Mouse (Mus musculus) myocyte (in vitro differentiated cells): Measurements from ENCODE around the gene Aqp2.
A peak's percentile ranks its signal among the peaks of the same experiment; 100 is the strongest.

Experiments used
- CEBPB ChIP-seq: IDR thresholded peaks from 2 replicates; pipeline ENCODE4 v1.6.1; 2011; ENCODE audit warnings: mild to moderate bottlenecking, moderate library complexity; ENCODE audit not compliant: poor library complexity, insufficient read depth, severe bottlenecking
- E2F4 ChIP-seq: IDR thresholded peaks from one replicate; pipeline ENCODE4 v1.6.1; 2011; ENCODE audit warnings: mild to moderate bottlenecking, control low read depth, moderate library complexity; ENCODE audit not compliant: insufficient read depth
- MAX ChIP-seq: IDR thresholded peaks from one replicate; pipeline ENCODE4 v1.6.1; 2011; ENCODE audit warnings: low read depth, mild to moderate bottlenecking, control low read depth
- MYOD1 ChIP-seq, 3 experiments: IDR thresholded peaks; one replicate each; pipeline ENCODE4 v1.6.1; 2011; ENCODE audit warnings: control low read depth in 2 of 3, low read depth in 2 of 3, mild to moderate bottlenecking in 2 of 3, moderate library complexity in 1 of 3; ENCODE audit not compliant: insufficient read length in 2 of 3, control insufficient read depth in 1 of 3
- MYOG ChIP-seq, 3 experiments: IDR thresholded peaks; one replicate each; pipeline ENCODE4 v1.6.1; 2011; ENCODE audit warnings: control low read depth in 2 of 3, low read depth in 2 of 3, mild to moderate bottlenecking in 2 of 3; ENCODE audit not compliant: insufficient read length in 2 of 3, control insufficient read depth in 1 of 3, insufficient read depth in 1 of 3
- POLR2A ChIP-seq: IDR thresholded peaks from one replicate; pipeline ENCODE4 v1.6.1; 2011; ENCODE audit warnings: low read depth, mild to moderate bottlenecking, control low read depth, moderate library complexity; ENCODE audit not compliant: insufficient read length
- POLR2AphosphoS2 ChIP-seq: IDR thresholded peaks from one replicate; pipeline ENCODE4 v1.6.1; 2011; ENCODE audit warnings: low read depth, control low read depth; ENCODE audit not compliant: insufficient read length
- REST ChIP-seq: IDR thresholded peaks from one replicate; pipeline ENCODE4 v1.6.1; 2011; ENCODE audit warnings: mild to moderate bottlenecking, control low read depth, moderate library complexity; ENCODE audit not compliant: insufficient read depth, insufficient read length
- SRF ChIP-seq: IDR thresholded peaks from one replicate; pipeline ENCODE4 v1.6.1; 2011; ENCODE audit warnings: low read depth; ENCODE audit not compliant: control insufficient read depth, insufficient read length
- TCF12 ChIP-seq: IDR thresholded peaks from one replicate; pipeline ENCODE4 v1.6.1; 2011; ENCODE audit warnings: mild to moderate bottlenecking, control low read depth; ENCODE audit not compliant: poor library complexity, insufficient read depth, severe bottlenecking
- USF1 ChIP-seq: IDR thresholded peaks from one replicate; pipeline ENCODE4 v1.6.1; 2011; ENCODE audit warnings: low read depth, mild to moderate bottlenecking, control low read depth, moderate library complexity

DNA sequence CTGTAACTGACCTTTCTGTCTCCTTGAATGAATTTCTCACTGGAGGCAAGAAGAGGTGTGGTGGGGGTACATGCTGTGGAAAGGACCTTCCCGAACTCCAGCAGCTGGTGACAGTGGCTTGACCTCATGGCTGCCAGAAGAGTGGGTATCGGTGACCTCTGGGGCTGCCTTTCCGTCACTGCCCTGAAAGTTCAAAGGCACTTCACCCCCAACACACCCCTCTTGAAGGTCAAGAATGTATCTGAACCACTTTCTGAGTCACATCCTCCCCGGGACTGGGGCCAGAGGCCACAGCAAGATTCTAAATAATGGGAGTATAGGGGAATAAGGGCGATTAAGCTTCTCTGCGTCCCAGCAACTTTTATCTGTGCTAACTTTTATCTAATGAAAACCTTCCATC, 6.9 kb downstream of the Aqp2 start:
- TF ChIP-seq POLR2A = no peak
- peak in 1 of 3 experiments; percentile 16 for TF ChIP-seq MYOG (IDR thresholded peaks at IDR 0.05; ENCODE audit: control insufficient read depth in 1 of 3, insufficient read depth in 1 of 3, insufficient read length in 2 of 3, low read depth in 2 of 3)
- TF ChIP-seq CEBPB = no peak
- TF ChIP-seq REST = no peak
- TF ChIP-seq MYOD1 (IDR thresholded peaks at IDR 0.05; ENCODE audit: control insufficient read depth in 1 of 3, insufficient read length in 2 of 3, low read depth in 2 of 3) = peak in 1 of 3 experiments; percentile 44
- no peak for TF ChIP-seq MAX
- TF ChIP-seq TCF12 = no peak
- no peak for TF ChIP-seq USF1
- no peak for TF ChIP-seq POLR2AphosphoS2
- no peak for TF ChIP-seq E2F4
- TF ChIP-seq SRF = no peak
